Mouse (Mus musculus) ES-Bruce4 (cell line): ENCODE data around the gene Olfr195.

Source experiments
- CTCF ChIP-seq: IDR thresholded peaks from one replicate; pipeline ENCODE4 v1.8.1; 2011; ENCODE audit warnings: low read depth, low read length
- EP300 ChIP-seq: IDR thresholded peaks from 2 replicates; pipeline ENCODE4 v1.6.1; 2011; ENCODE audit warnings: low read depth, low read length; ENCODE audit not compliant: insufficient read depth
- POLR2A ChIP-seq: IDR thresholded peaks from one replicate; pipeline ENCODE4 v1.8.1; 2011; ENCODE audit warnings: low read length; ENCODE audit not compliant: insufficient read depth

DNA sequence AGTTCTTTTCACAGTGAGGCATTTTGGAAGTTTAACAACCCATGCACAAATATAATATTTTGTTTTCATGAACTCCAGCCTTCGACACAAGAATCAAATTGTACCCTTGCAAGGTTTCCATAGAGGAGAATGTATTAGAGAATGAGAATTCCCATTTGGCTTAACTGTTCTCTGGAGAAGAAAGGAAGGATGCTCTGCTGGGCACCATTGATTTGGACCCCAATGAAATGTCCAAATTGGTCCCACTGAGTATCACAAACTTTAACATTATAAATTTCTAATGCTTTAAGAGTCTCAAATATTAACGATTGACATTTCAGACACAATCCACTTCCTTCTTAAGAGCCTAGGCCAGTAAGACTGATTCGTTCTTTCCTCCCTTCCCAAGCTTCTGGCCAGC lies 23.5 kb downstream of the Olfr195 start, which contains the start of gene Olfr196:
- TF ChIP-seq CTCF (no peak), EP300 (no peak), POLR2A (no peak)
